Mouse (Mus musculus) thymus, adult 2 months (tissue): ENCODE data around the gene Dlgap1.

Experiments used
- CTCF ChIP-seq: fragments of 200-500 bp; IDR thresholded peaks from 2 replicates; pipeline ENCODE4 v1.5.1; 2012; ENCODE audit warnings: mild to moderate bottlenecking, control low read depth, low read length, moderate library complexity, borderline replicate concordance; ENCODE audit not compliant: control insufficient read depth, poor library complexity, insufficient read depth; ENCODE audit errors: extremely low read depth
- POLR2A ChIP-seq: fragments of 200-500 bp; IDR thresholded peaks from 2 replicates; pipeline ENCODE4 v1.6.1; 2012; ENCODE audit warnings: mild to moderate bottlenecking, low read length, control low read depth, moderate library complexity; ENCODE audit not compliant: control insufficient read depth, poor library complexity, insufficient read depth; ENCODE audit errors: extremely low read depth

DNA sequence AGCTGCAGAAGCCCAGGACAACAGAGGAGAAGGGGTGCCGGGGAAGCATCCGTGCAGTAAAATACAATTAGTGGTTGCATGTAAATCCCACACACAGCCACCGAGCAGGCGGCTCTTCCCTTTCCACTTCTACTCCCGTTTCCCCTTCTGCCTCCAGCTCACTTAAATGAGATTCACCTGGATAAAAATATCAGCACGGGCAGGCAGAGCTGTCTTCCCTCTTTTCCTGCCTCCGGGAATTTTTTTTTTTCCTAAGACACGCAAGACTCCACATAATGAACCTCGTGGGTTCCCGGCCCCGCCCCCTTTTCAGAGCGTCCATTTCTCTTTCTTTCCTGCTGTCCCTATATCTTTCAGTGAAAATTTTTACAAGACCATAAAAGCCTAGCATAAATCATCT, 548.5 kb downstream of the Dlgap1 start:
- TF ChIP-seq POLR2A (no peak), CTCF (no peak)
